Mouse (Mus musculus): ENCODE data around the gene Ctnna3. TPM values are rescaled to one million over a fixed set of nuclear protein-coding genes. Genes with fewer than 3 reads are reported as not detected.

Ctnna3 gene
- total and polyA plus RNA-seq, 3 experiments: not detected

DNA sequence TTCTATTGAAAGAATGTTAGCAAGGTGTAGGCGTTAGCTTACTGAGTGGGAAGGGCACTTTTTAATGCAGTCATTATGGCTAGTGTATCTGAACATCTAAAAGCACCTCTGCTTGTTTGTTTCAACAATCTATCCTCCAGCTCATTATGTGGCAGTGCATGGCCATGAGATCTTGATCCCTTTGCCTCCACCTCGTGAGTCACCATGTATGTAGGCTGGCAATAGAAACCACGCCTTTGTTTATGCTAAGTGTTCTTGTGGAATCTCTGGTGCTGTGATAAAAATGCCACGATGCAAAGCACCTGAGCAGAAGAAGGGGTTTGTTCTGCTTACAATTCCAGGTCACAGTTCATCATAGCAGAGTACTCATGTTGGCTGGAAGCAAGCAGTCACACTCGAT, 1053.4 kb downstream of the Ctnna3 start:
- H3K36me3 ChIP-seq (ENCODE audit: control insufficient read depth in 1 of 2, insufficient read depth in 2 of 2, low read length in 2 of 2): no peaks in the 10 kb centered on the region
- no peak overlapping the region for H3K4me3 ChIP-seq (ENCODE audit: control insufficient read depth in 1 of 2, insufficient read depth in 1 of 2, low read depth in 2 of 2, low read length in 2 of 2)
- no peaks in the 10 kb centered on the region for H3K4me1 ChIP-seq (ENCODE audit: control insufficient read depth in 1 of 2, insufficient read depth in 2 of 2, low read length in 2 of 2)
- TF ChIP-seq MAZ (IDR thresholded peaks at IDR 0.05; ENCODE audit: low read depth, low read length) (no peak), ZC3H11A (IDR thresholded peaks at IDR 0.05; ENCODE audit: low read depth, low read length) (no peak), USF2 (IDR thresholded peaks at IDR 0.05; ENCODE audit: borderline replicate concordance in 1 of 2, insufficient read depth in 1 of 2, low read depth in 1 of 2, low read length in 2 of 2) (no peak), NELFE (IDR thresholded peaks at IDR 0.05; ENCODE audit: low read depth, low read length) (no peak), SMC3 (IDR thresholded peaks at IDR 0.05; ENCODE audit: low read depth, low read length) (no peak)
- H3K9me3 ChIP-seq (replicated peaks; ENCODE audit: insufficient read depth, low read length): no peaks in the 10 kb centered on the region
- no peaks in the 10 kb centered on the region for H3K79me2 ChIP-seq (ENCODE audit: control insufficient read depth, insufficient read depth, low read length, poor library complexity)
- no peaks in the 10 kb centered on the region for H3K27me3 ChIP-seq (ENCODE audit: control insufficient read depth in 1 of 2, insufficient read depth in 2 of 2, low read length in 2 of 2)
- no peak overlapping the region for H3K27ac ChIP-seq (ENCODE audit: control insufficient read depth, low read depth, low read length)
- no peak overlapping the region for H3K9ac ChIP-seq (ENCODE audit: control insufficient read depth, low read depth, low read length, poor library complexity, severe bottlenecking)
- no peak for DNase-seq (ENCODE audit: low read depth, low spot score)

DNA sequence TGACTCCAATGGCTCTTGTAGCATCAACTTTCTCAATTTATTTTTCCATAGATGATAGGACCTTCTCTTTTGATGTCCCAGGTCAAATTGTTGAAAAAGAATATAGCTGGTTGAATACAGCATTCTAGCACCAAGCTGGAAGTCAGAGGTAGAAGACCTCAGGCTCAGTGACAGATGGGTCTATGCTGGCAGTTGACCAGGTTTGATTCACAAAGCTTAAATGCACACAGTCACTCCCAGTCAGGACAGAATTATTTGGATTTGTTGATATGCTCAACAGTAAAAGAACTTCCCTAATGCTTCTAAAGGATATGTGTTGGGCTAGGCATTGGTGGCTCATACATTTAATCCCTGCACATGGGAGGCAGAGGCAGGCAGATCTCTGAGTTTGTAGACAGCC, 1059.6 kb downstream of the Ctnna3 start:
- no peaks in the 10 kb centered on the region for H3K4me1 ChIP-seq (ENCODE audit: control insufficient read depth in 1 of 2, insufficient read depth in 2 of 2, low read length in 2 of 2)
- DNase-seq (ENCODE audit: low read depth, low spot score): no peak
- H3K79me2 ChIP-seq (ENCODE audit: control insufficient read depth, insufficient read depth, low read length, poor library complexity): no peaks in the 10 kb centered on the region
- no peak for TF ChIP-seq CHD2 (IDR thresholded peaks at IDR 0.05; ENCODE audit: low read length)
- TF ChIP-seq ETS1 (IDR thresholded peaks at IDR 0.05; ENCODE audit: low read depth, low read length): no peak
- no peak for TF ChIP-seq BHLHE40 (IDR thresholded peaks at IDR 0.05; ENCODE audit: borderline replicate concordance, low read depth, low read length)
- TF ChIP-seq ZC3H11A (IDR thresholded peaks at IDR 0.05; ENCODE audit: low read depth, low read length): no peak
- TF ChIP-seq MYB (IDR thresholded peaks at IDR 0.05; ENCODE audit: low read depth, low read length): no peak
- TF ChIP-seq E2F4 (IDR thresholded peaks at IDR 0.05; ENCODE audit: borderline replicate concordance, low read depth, low read length): no peak
- TF ChIP-seq JUND (IDR thresholded peaks at IDR 0.05; ENCODE audit: low read depth, low read length): no peak
- TF ChIP-seq TBP (IDR thresholded peaks at IDR 0.05; ENCODE audit: low read depth, low read length): no peak
- no peak for TF ChIP-seq MAX (IDR thresholded peaks at IDR 0.05; ENCODE audit: low read length)
- no peak for TF ChIP-seq POLR2AphosphoS2 (IDR thresholded peaks at IDR 0.05; ENCODE audit: low read length)
- TF ChIP-seq CTCF (IDR thresholded peaks at IDR 0.05 in 2 of 3, conservative IDR thresholded peaks at IDR 0.05 in 1 of 3; ENCODE audit: control insufficient read depth in 1 of 3, insufficient read depth in 1 of 3, low read depth in 2 of 3, low read length in 3 of 3, poor library complexity in 1 of 3, severe bottlenecking in 1 of 3): no peak
- TF ChIP-seq ELF1 (IDR thresholded peaks at IDR 0.05; ENCODE audit: low read depth, low read length): no peak
- TF ChIP-seq ZKSCAN1 (IDR thresholded peaks at IDR 0.05; ENCODE audit: low read depth, low read length): no peak
- TF ChIP-seq CHD1 (IDR thresholded peaks at IDR 0.05; ENCODE audit: low read depth, low read length): no peak
- no peak for TF ChIP-seq NRF1 (IDR thresholded peaks at IDR 0.05; ENCODE audit: insufficient read depth, low read depth, low read length, poor library complexity, severe bottlenecking)
- no peak for TF ChIP-seq UBTF (IDR thresholded peaks at IDR 0.05; ENCODE audit: borderline replicate concordance, insufficient read depth, low read depth, low read length)
- TF ChIP-seq GATA1 (IDR thresholded peaks at IDR 0.05; ENCODE audit: low read depth, low read length): no peak
- TF ChIP-seq MXI1 (IDR thresholded peaks at IDR 0.05; ENCODE audit: low read depth, low read length): no peak
- TF ChIP-seq ZNF384 (IDR thresholded peaks at IDR 0.05; ENCODE audit: low read depth, low read length): no peak
- H3K9ac ChIP-seq (ENCODE audit: control insufficient read depth, low read depth, low read length, poor library complexity, severe bottlenecking): no peak overlapping the region
- no peaks in the 10 kb centered on the region for H3K36me3 ChIP-seq (ENCODE audit: control insufficient read depth in 1 of 2, insufficient read depth in 2 of 2, low read length in 2 of 2)
- H3K4me3 ChIP-seq (ENCODE audit: control insufficient read depth in 1 of 2, insufficient read depth in 1 of 2, low read depth in 2 of 2, low read length in 2 of 2): no peak overlapping the region
- H3K27ac ChIP-seq (ENCODE audit: control insufficient read depth, low read depth, low read length): no peak overlapping the region
- no peaks in the 10 kb centered on the region for H3K9me3 ChIP-seq (replicated peaks; ENCODE audit: insufficient read depth, low read length)
- no peaks in the 10 kb centered on the region for H3K27me3 ChIP-seq (ENCODE audit: control insufficient read depth in 1 of 2, insufficient read depth in 2 of 2, low read length in 2 of 2)
